Mouse (Mus musculus): ENCODE results near the gene Otulinl. TPM values are rescaled to one million over a fixed set of nuclear protein-coding genes. Genes with fewer than 3 reads are reported as not detected.

The Otulinl gene
- polyA plus RNA-seq, 1 experiment from 2014 or later = 4.4 TPM

DNA sequence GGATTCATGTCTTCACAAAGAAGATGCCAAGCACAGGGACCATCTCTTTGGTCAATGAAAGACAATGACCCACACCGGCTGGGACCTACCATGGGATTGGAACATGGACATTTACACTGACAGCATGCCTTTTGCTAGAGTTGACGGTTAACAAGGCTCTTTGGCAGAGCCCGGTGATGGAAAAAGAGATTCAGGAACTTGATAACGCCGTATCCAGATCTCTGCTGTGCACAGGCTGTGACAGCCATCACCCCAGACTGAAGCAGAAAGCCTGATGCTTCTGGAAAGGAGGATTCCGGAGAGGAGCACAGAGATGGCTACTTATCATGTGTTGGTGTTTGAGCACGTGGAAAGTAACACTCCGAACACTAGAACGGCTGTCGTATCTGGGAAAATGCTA, 11.9 kb upstream of the Otulinl start:
- Histone ChIP-seq H3K36me3 (ENCODE audit: control insufficient read depth, insufficient read depth, low read length) (no peaks in the 10 kb centered on the region), H3K27ac (replicated peaks in 1 of 2; ENCODE audit: control insufficient read depth in 1 of 2, insufficient read depth in 1 of 2, low read depth in 2 of 2, low read length in 2 of 2) (no peak overlapping the region), H3K9ac (ENCODE audit: low read length) (no peak overlapping the region), H3K4me3 (ENCODE audit: control insufficient read depth in 1 of 2, insufficient read depth in 1 of 2, low read depth in 1 of 2, low read length in 2 of 2) (no peak overlapping the region), H3K27me3 (ENCODE audit: control insufficient read depth, insufficient read depth, low read length) (no peaks in the 10 kb centered on the region), H3K4me1 (ENCODE audit: control insufficient read depth in 2 of 2, insufficient read depth in 2 of 2, low read length in 2 of 2) (no peaks in the 10 kb centered on the region), H3K9me3 (ENCODE audit: control insufficient read depth, low read length) (no peaks in the 10 kb centered on the region), H3K4me2 (ENCODE audit: low read length) (no peak overlapping the region)
- WGBS = 67% methylated on average over 10 of the region's 10 CpGs
- no peak for ATAC-seq (ENCODE audit: insufficient number of reproducible peaks, insufficient read depth, low FRiP score, low read depth)

DNA sequence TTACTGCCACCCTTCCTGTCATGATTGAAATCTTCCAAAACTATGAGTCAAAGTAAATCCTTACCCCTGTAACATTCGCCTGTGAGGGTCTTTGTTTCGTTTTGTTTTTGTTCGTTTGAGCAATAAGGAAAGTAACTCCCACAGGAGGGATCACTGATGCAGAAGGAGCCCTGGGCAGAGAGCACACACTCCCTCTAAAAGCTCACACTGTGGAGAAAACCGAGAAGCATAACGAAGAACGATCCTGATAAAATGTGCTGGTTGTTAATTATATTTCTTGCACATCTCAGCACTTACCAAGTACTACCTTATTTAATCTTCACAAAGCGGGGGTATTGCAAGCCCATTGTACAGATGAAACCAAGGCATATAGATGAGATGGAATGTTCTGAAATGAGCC, 10.8 kb upstream of the Otulinl start:
- Histone ChIP-seq H3K9ac (ENCODE audit: low read length) (no peak overlapping the region), H3K4me2 (ENCODE audit: low read length) (no peak overlapping the region), H3K4me1 (ENCODE audit: control insufficient read depth in 2 of 2, insufficient read depth in 2 of 2, low read length in 2 of 2) (no peaks in the 10 kb centered on the region), H3K27me3 (ENCODE audit: control insufficient read depth, insufficient read depth, low read length) (no peaks in the 10 kb centered on the region), H3K9me3 (ENCODE audit: control insufficient read depth, low read length) (no peaks in the 10 kb centered on the region), H3K4me3 (ENCODE audit: control insufficient read depth in 1 of 2, insufficient read depth in 1 of 2, low read depth in 1 of 2, low read length in 2 of 2) (no peak overlapping the region), H3K27ac (replicated peaks in 1 of 2; ENCODE audit: control insufficient read depth in 1 of 2, insufficient read depth in 1 of 2, low read depth in 2 of 2, low read length in 2 of 2) (no peak overlapping the region), H3K36me3 (ENCODE audit: control insufficient read depth, insufficient read depth, low read length) (no peaks in the 10 kb centered on the region)
- WGBS = 78% methylated on average over 7 of the region's 7 CpGs
- ATAC-seq (ENCODE audit: insufficient number of reproducible peaks, insufficient read depth, low FRiP score, low read depth) = no peak

DNA sequence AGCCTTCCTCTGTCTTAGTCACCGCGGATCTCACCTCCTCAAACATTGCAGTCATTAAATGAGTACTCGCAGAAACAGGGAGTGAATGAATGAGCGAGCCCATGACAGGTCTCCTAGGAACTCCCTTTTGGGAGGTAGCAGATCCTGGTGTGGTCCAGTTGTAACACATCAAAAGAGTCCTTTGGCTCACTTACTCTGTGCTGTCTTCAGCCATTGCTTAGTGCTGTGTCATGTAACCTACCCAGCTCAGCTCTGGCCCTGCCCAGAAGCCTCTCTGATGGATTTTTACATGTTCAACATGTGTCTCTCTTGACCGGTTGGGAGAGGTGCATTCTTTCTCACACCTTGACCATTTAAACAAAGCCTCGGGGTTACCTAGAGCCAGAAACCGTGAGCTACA, 9.8 kb upstream of the Otulinl start:
- no peaks in the 10 kb centered on the region for H3K36me3 ChIP-seq (ENCODE audit: control insufficient read depth, insufficient read depth, low read length)
- H3K4me2 ChIP-seq (ENCODE audit: low read length) = no peak overlapping the region
- no peaks in the 10 kb centered on the region for H3K4me1 ChIP-seq (ENCODE audit: control insufficient read depth in 2 of 2, insufficient read depth in 2 of 2, low read length in 2 of 2)
- no peak for ATAC-seq (ENCODE audit: insufficient number of reproducible peaks, insufficient read depth, low FRiP score, low read depth)
- WGBS = 82% methylated on average over 7 of the region's 7 CpGs
- no peaks in the 10 kb centered on the region for H3K27me3 ChIP-seq (ENCODE audit: control insufficient read depth, insufficient read depth, low read length)
- no peak overlapping the region for H3K9ac ChIP-seq (ENCODE audit: low read length)
- H3K9me3 ChIP-seq (ENCODE audit: control insufficient read depth, low read length) = no peaks in the 10 kb centered on the region
- H3K4me3 ChIP-seq (ENCODE audit: control insufficient read depth in 1 of 2, insufficient read depth in 1 of 2, low read depth in 1 of 2, low read length in 2 of 2) = no peak overlapping the region
- no peak overlapping the region for H3K27ac ChIP-seq (replicated peaks in 1 of 2; ENCODE audit: control insufficient read depth in 1 of 2, insufficient read depth in 1 of 2, low read depth in 2 of 2, low read length in 2 of 2)

DNA sequence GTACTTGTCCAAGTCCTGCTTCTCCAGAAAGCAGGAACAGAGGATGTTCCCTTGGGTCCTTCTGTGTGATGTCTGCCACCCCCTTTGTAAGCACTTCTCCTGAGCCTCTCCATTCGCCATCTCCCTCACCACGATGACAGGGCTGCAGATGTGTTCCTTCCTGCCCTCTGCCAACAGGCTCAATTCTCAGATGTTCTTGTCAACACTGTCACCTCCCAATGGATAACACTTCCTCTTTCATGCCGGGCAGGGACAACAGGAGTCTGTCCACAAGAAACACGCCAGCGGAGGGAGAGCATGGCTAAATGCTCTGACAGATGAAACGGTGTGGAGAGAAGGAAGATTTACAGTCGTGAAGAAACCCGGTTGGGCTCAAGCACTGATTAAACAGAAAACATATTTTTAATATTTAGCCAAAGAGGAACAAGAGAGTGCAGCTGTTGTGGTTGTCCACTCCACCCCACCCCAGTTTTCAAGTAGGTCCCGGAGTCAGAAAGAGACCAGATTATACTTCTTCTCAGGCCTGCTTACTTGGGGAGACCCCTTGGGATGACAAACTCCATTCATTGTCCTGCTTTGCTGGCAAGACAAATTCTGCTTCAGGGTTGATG, 6.8 kb upstream of the Otulinl start:
- H3K4me2 ChIP-seq (ENCODE audit: low read length) = no peak overlapping the region
- H3K27ac ChIP-seq (replicated peaks in 1 of 2; ENCODE audit: control insufficient read depth in 1 of 2, insufficient read depth in 1 of 2, low read depth in 2 of 2, low read length in 2 of 2) = no peak overlapping the region
- no peak overlapping the region for H3K9ac ChIP-seq (ENCODE audit: low read length)
- no peak for ATAC-seq (ENCODE audit: insufficient number of reproducible peaks, insufficient read depth, low FRiP score, low read depth)
- WGBS = 32% methylated on average over 9 of the region's 9 CpGs
- no peaks in the 10 kb centered on the region for H3K4me1 ChIP-seq (ENCODE audit: control insufficient read depth in 2 of 2, insufficient read depth in 2 of 2, low read length in 2 of 2)
- no peaks in the 10 kb centered on the region for H3K9me3 ChIP-seq (ENCODE audit: control insufficient read depth, low read length)
- H3K36me3 ChIP-seq (ENCODE audit: control insufficient read depth, insufficient read depth, low read length) = no peaks in the 10 kb centered on the region
- H3K4me3 ChIP-seq (ENCODE audit: control insufficient read depth in 1 of 2, insufficient read depth in 1 of 2, low read depth in 1 of 2, low read length in 2 of 2) = no peak overlapping the region
- H3K27me3 ChIP-seq (ENCODE audit: control insufficient read depth, insufficient read depth, low read length) = 0 out of 2 replicates have a peak, but pooled peaks cover 7% of the 10 kb centered on the region

DNA sequence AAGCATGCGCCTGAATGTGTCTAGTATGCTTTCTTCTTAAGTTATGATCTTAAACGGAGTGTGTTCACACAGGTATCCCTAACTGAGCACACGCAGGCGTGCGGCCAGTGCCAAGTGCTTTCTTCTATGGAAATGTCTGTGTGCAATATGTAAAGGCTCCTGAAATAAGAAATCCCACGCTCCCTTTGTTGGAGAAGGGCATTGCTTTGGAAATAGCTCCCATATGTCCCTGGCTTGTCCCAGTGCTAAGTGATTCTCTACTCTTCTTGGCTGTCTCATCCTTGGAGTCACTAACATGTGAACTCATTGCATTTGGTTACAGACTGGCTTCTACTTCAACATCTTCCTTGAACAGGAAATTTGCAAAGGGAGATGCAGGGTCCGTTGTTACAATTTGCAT, 3.4 kb upstream of the Otulinl start:
- Histone ChIP-seq H3K36me3 (ENCODE audit: control insufficient read depth, insufficient read depth, low read length) (no peaks in the 10 kb centered on the region), H3K9ac (ENCODE audit: low read length) (no peak overlapping the region), H3K27ac (replicated peaks in 1 of 2; ENCODE audit: control insufficient read depth in 1 of 2, insufficient read depth in 1 of 2, low read depth in 2 of 2, low read length in 2 of 2) (no peak overlapping the region), H3K27me3 (ENCODE audit: control insufficient read depth, insufficient read depth, low read length) (peaks cover 14% of the 10 kb centered on the region; the same call in 1 of the 2 replicates), H3K4me2 (ENCODE audit: low read length) (no peak overlapping the region), H3K4me3 (ENCODE audit: control insufficient read depth in 1 of 2, insufficient read depth in 1 of 2, low read depth in 1 of 2, low read length in 2 of 2) (no peak overlapping the region), H3K4me1 (ENCODE audit: control insufficient read depth in 2 of 2, insufficient read depth in 2 of 2, low read length in 2 of 2) (peaks cover 2 to 4% of the 10 kb centered on the region in 2 experiments; a peak in 2 of 4 replicates), H3K9me3 (ENCODE audit: control insufficient read depth, low read length) (no peaks in the 10 kb centered on the region)
- WGBS = 79% methylated on average over 7 of the region's 7 CpGs
- ATAC-seq (ENCODE audit: insufficient number of reproducible peaks, insufficient read depth, low FRiP score, low read depth) = no peak

DNA sequence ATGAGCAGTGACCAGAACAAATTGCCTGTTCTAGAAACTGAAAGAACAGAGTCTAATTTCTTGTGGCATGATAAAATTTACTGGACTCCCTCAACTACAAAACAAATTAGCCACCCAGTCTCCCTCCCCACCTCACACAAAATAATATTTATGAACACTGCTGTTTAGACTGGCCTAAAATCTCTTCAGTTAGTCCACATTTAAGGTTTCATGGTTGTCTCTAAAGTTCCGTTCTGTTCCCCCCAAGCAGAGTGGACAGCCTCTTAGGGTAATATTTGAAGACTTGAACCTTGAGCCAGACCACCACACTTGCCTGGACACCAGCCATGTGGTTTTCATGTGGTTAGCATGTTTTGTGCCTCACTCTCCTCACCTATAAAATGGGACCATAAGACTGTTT, 1.8 kb upstream of the Otulinl start:
- peaks cover 17% of the 10 kb centered on the region; the same call in 1 of the 2 replicates for H3K27me3 ChIP-seq (ENCODE audit: control insufficient read depth, insufficient read depth, low read length)
- H3K4me3 ChIP-seq (ENCODE audit: control insufficient read depth in 1 of 2, insufficient read depth in 1 of 2, low read depth in 1 of 2, low read length in 2 of 2) = no peak overlapping the region
- H3K9ac ChIP-seq (ENCODE audit: low read length) = no peak overlapping the region
- no peaks in the 10 kb centered on the region for H3K36me3 ChIP-seq (ENCODE audit: control insufficient read depth, insufficient read depth, low read length)
- 95% methylated on average over 1 of the region's 1 CpGs for WGBS
- H3K4me1 ChIP-seq (ENCODE audit: control insufficient read depth in 2 of 2, insufficient read depth in 2 of 2, low read length in 2 of 2) = peaks cover 2 to 4% of the 10 kb centered on the region in 2 experiments; a peak in 2 of 4 replicates
- no peaks in the 10 kb centered on the region for H3K9me3 ChIP-seq (ENCODE audit: control insufficient read depth, low read length)
- no peak overlapping the region for H3K27ac ChIP-seq (replicated peaks in 1 of 2; ENCODE audit: control insufficient read depth in 1 of 2, insufficient read depth in 1 of 2, low read depth in 2 of 2, low read length in 2 of 2)
- H3K4me2 ChIP-seq (ENCODE audit: low read length) = no peak overlapping the region
- ATAC-seq (ENCODE audit: insufficient number of reproducible peaks, insufficient read depth, low FRiP score, low read depth) = no peak

DNA sequence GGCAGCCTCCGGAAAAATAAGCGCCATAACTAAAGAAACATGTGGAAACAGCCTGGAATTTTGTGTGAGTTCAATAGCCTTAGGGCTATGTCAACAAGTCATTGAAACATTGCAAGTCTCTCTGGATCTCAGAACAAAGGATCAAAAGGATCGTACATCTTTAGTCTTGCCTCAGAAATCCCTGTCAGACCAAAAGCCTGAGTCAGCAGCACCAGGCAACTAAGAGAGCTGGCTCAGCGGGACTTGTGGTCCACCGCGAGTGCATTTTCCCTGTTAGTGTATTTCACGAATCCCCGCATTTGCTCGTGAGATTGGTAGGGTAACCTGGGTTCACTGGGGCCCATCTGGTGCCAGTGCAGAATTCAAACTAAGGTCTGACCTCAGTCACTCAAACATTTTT, 1.2 kb upstream of the Otulinl start:
- Histone ChIP-seq H3K4me2 (ENCODE audit: low read length) (no peak overlapping the region), H3K4me3 (ENCODE audit: control insufficient read depth in 1 of 2, insufficient read depth in 1 of 2, low read depth in 1 of 2, low read length in 2 of 2) (no peak overlapping the region), H3K9ac (ENCODE audit: low read length) (no peak overlapping the region), H3K9me3 (ENCODE audit: control insufficient read depth, low read length) (no peaks in the 10 kb centered on the region), H3K27ac (replicated peaks in 1 of 2; ENCODE audit: control insufficient read depth in 1 of 2, insufficient read depth in 1 of 2, low read depth in 2 of 2, low read length in 2 of 2) (no peak overlapping the region), H3K4me1 (ENCODE audit: control insufficient read depth in 2 of 2, insufficient read depth in 2 of 2, low read length in 2 of 2) (peaks cover 2 to 4% of the 10 kb centered on the region in 2 experiments; a peak in 2 of 4 replicates), H3K27me3 (ENCODE audit: control insufficient read depth, insufficient read depth, low read length) (peaks cover 17% of the 10 kb centered on the region; the same call in 1 of the 2 replicates), H3K36me3 (ENCODE audit: control insufficient read depth, insufficient read depth, low read length) (no peaks in the 10 kb centered on the region)
- no peak for ATAC-seq (ENCODE audit: insufficient number of reproducible peaks, insufficient read depth, low FRiP score, low read depth)
- 59% methylated on average over 9 of the region's 9 CpGs for WGBS

DNA sequence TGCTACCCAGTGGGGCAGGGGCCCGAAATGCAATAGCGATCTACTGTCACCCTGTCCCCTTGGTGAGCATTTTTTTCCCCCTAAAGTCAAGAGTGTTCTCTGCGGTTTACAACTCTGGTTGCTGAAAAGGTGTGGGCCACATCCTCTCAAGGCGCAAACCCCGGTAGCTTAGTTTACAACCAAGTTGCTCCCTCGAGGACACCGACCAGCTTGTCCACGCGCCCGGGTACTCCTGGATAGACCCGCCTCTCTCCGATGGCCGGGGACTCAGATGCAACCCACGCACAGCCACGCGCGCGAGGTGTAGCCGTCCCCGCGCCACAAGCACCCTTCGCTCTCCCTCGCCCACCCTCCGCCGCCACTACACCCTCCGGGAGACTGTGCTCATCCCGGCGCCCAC, 382 bp downstream of the Otulinl start:
- no peak overlapping the region for H3K27ac ChIP-seq (replicated peaks in 1 of 2; ENCODE audit: control insufficient read depth in 1 of 2, insufficient read depth in 1 of 2, low read depth in 2 of 2, low read length in 2 of 2)
- peak overlapping the region; percentile 94 for H3K4me2 ChIP-seq (ENCODE audit: low read length)
- WGBS = 3% methylated on average over 28 of the region's 28 CpGs
- peak overlapping the region; percentile 65 to 66 for H3K4me3 ChIP-seq (ENCODE audit: control insufficient read depth in 1 of 2, insufficient read depth in 1 of 2, low read depth in 1 of 2, low read length in 2 of 2)
- H3K4me1 ChIP-seq (ENCODE audit: control insufficient read depth in 2 of 2, insufficient read depth in 2 of 2, low read length in 2 of 2) = peaks cover 6 to 8% of the 10 kb centered on the region in 2 experiments; a peak in 3 of 4 replicates
- no peaks in the 10 kb centered on the region for H3K36me3 ChIP-seq (ENCODE audit: control insufficient read depth, insufficient read depth, low read length)
- ATAC-seq (ENCODE audit: insufficient number of reproducible peaks, insufficient read depth, low FRiP score, low read depth) = peak; percentile 40; the same call in 1 of the 2 replicates
- peak overlapping the region; percentile 71 for H3K9ac ChIP-seq (ENCODE audit: low read length)
- H3K9me3 ChIP-seq (ENCODE audit: control insufficient read depth, low read length) = no peaks in the 10 kb centered on the region
- H3K27me3 ChIP-seq (ENCODE audit: control insufficient read depth, insufficient read depth, low read length) = peaks cover 19% of the 10 kb centered on the region; the same call in 1 of the 2 replicates
